Mouse (Mus musculus) adrenal gland, postnatal 14 days (tissue): Measurements from ENCODE around the gene Ism1. TPM values are rescaled to one million over a fixed set of nuclear protein-coding genes. Genes with fewer than 3 reads are reported as not detected.
A peak's percentile ranks its signal among the peaks of the same experiment; 100 is the strongest.

Experiments used
- DNase-seq: peaks from one replicate; pipeline ENCODE4 v3.0.0; 2021; ENCODE audit warnings: mixed read lengths
- total RNA-seq: library from RNA; stranded (reverse); gene quantifications from 2 replicates; pipeline ENCODE4 v1.2.3, GENCODE M21; 2021

Ism1 gene
- total RNA-seq, 1 experiment from 2014 or later: 35.5 TPM

DNA sequence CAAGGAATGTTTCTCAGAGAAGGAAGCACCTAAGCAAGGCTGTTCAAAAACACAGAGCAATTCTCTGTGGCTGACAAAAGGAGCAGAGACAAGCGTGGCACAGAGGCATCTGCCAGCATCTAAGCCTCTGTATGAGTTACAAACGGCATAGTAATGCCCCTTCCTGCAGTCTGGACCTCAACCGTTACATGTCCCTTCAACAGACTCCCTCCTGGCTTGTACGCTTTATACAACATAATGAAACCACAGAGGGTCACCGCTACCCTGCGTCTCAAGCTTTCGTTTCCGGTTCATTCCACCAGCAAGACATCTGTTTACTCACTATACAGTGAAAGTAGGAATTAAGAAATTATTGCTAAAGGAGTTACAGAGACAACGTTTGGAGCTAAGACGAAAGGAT is 34.1 kb downstream of the Ism1 start:
- DNase-seq: no peak

DNA sequence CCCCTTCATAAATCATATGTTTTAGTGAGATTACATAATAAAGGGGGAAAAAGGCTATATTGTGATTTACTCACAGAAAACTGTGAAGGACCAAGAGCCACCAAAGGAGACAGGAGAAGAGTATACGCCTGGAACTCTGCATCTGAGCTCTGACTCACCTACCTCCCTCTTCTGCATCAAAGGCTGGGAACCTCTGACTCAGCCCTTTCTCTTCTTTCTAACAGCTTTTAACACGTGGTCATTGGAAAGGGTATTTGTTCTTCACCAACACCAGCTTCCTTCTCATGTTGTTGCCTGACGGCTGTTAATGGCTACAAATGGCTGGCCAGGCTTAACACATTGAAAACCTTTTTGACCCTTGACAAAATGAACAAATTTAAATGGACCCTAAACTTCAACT is 36.2 kb downstream of the Ism1 start:
- no peak for DNase-seq

DNA sequence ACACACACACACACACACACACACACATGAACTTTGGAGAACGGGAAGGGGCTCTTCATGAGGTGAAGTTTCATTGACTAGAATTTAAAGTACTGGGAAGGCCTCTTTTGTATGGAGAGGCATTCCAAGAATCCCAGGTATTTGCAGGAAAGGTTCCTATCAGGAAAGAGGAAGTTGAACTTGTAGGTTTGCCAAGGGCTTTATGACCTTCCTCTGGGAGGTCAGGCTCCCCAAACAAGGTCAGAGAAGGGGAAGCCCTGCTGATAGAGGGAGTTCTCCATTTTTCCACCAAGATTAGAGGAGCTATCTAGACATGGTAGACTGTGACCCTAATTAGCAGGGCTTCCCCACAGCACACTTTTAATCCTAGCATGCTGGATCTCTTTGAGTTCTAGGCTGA is 39.8 kb downstream of the Ism1 start:
- DNase-seq: no peak

DNA sequence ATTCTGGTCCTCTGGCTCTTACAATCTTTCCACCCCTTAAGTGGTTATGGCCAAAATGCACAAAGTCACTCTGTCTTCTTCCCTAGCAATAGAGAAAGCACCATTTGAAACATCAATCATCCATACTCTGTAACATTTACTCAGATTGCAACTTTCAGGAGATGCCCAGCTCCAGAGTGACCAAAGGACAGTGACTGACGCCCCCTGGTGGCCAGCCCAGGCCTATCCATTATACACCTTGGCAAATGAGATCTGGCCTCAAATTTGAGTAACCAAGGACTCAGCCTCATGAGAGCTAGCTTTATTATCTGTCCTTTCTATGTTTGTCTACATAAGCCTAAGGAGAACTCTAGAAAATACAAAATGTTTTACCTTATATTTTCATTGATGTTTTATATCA is 44.7 kb downstream of the Ism1 start:
- peak; percentile 90 for DNase-seq

DNA sequence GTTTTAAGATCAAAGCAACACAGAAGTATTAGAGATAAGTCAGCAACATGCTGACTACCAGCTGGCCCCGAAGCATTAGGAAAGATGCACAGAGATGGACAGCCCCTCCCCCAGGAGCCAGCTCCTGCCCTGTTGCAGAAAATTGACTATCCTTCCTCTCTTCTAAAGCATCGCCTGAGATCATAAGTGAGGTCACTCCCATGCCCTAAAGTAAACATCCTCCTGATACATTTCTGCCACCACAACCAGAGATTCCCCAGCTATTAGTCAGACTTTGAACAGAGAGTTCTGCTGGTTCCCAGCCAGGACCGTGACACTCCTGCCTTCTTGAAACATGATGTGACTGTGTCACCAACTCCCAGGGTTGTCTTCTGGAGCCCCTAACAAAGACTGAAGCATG is 45.3 kb downstream of the Ism1 start:
- DNase-seq: peak; percentile 77

DNA sequence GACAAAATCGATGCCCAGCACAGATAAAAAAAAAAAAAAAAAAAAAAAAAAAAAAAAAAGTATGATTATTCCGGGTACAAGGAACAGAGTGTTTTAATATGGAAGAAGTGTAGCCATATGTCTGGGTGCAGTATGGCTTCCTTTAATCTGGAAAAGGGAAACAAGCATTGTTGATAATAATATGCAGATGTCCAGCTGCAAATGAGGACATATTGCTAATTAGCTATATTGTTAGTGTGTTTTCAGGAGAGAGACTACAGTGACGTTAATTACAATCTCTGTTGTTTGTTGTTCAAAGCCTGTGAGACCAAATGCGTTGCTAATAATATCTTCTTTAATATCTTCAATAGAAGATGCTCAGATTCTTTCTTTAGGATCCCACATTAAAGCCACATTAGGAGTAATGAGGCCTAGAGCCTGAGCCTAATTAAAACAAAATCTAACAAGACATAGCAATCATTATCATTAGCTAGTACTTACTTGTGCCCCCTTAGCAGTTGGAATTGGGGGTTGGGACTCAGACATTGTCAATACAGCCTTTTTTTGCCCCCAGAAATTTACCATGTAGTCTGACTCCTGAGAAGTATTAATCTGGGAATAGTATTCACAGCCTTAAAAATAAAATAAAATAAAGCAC is 46.3 kb downstream of the Ism1 start:
- no peak for DNase-seq

DNA sequence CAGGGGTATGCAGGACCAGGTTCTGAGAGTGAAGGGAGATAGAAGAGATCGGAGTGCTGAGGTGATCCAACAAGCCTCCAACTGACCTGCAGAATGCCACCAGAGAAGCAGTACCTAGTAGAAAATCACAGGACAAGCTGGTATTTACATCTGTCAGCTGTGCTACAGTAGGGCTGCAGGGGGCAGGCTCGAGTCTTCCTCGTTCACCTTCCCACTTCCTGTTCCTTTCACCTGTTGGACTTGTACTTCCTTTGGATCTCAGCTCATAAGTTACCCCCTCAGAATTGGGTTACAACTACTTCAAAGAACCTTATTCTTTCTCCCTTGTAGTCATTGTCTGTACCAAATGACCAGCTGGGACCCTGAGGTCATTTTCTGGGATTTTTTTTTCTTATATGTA is 47.4 kb downstream of the Ism1 start:
- no peak for DNase-seq

DNA sequence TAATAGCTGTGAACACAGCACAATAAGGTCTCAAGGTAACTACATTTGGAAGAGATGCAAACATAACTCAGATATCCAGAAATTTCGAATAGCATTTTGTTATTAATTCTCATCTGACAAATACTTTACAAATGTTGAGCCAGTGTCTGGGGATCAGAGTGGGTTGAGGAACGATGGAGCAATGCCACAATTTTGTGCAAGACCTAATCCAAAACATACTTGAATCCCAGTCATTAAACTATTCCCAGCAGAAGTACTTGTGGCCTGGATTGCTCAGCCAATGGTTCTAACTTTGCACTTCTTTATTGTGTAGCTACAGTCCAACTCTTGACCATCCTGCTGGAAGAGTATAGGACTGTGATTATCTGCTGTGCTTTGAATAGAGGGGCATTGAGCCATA is 50.1 kb downstream of the Ism1 start:
- no peak for DNase-seq

DNA sequence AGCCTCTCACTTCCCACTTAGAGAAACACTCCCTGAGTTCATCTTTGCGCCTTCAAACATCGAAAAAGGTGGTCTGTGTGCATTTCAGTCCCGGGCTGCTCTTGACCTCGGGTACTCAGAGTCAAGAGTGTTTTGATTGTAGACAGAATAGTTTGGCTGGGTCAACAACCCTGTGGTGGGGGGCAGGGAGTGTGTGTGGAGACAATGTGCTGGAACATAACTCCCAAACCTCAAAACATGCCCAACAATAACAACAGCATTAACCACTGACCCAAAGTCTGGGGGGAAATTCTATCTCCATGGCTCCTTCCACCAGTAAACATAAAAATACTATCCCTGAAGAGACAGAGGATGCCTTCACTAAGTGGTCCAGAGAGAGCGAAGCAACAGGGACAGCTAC is 51.4 kb downstream of the Ism1 start:
- DNase-seq: no peak

DNA sequence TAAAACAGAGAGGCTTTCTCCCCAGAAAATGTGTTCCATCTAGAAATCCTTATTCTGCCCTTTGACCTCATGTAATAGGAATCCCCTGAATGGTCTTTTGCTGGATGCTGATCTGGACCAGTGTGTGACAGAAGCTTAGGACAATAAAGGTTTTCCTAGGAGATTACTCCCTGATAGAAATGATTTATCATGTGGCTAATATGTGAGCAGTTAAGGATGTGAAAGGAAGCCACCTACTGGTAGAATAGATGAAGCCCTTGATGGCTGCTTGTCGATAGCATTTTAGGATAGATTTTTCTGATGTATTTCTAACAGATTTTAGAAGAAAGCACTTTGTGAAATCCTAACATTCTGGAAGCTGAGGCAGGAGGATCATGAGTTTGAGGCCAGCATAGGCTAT is 64.4 kb downstream of the Ism1 start:
- DNase-seq: no peak

DNA sequence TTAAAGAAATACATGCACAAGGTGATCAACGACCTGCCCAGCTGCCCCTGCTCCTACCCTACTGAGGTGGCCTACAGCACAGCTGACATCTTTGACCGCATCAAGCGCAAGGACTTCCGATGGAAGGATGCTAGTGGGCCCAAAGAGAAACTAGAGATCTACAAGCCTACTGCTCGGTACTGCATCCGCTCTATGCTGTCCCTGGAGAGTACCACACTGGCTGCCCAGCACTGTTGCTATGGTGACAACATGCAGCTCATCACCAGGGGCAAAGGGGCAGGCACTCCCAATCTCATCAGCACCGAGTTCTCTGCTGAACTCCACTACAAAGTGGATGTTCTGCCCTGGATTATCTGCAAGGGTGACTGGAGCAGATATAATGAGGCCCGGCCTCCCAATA is 79.0 kb downstream of the Ism1 start:
- no peak for DNase-seq

DNA sequence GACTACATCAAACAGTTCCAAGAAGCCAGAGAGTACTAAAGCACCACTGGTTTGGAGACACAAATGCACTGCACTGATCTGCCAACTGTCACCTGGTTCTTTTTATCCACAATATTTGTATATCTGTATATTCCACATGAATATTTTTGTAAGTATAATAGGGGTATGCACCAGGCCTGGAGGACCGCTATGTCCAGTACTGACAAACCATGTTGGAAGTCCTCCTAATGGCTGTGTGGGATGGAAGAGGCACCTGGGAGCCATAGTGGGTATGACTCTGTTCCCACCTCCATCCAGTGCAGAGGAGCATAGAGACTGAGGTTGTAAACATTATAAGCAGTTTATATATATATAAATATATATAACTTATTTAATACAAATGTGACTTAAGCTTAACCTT is 79.5 kb downstream of the Ism1 start:
- no peak for DNase-seq

DNA sequence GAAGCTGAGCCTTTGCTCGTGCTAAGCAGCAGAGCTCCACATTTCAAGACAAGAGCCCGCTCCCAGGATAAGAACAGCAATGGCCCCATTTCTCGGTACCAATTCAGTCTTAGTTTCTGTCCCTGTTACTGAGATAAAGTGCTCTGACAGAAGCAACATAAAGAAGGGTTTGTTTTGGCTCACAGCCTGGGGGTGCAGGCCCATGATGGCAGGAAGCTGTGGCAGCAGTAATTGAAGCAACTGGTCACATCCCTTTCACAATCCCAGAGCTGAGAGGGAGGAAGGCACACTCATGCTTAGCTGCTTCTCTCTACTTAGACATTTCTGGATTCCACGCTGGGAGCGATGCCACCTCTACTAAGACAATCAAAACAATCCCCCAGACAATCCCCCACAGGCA is 86.4 kb downstream of the Ism1 start:
- DNase-seq: no peak

DNA sequence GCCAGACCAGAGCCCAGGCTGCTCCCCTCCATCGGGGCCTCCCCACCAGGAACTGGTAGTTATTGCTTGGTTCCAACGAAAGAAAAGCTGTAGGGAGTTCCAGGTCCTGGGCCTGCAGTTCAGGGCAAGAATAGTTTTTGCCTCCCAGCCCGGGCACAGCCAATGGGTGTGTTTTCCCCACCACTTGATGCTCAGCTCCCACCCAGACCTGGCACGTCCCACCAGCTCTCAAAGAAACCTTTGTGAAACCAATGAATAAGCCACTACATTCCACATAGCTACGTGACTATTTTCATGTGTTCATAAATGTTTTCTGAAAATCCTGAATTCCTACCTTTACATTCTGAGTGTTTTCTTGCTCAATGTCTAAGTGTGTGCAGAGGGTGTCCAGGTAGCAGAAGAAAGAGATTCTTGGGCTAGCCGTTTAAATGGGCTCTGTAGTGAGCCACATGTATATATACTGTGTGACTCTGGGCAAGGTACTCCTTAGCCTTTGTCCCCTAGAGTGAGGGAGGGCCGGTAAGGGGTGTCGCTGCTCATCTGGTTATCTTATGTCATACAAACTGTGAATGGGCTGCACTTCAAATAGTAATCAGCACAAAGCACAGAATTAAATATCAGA is 97.1 kb downstream of the Ism1 start:
- DNase-seq: no peak

DNA sequence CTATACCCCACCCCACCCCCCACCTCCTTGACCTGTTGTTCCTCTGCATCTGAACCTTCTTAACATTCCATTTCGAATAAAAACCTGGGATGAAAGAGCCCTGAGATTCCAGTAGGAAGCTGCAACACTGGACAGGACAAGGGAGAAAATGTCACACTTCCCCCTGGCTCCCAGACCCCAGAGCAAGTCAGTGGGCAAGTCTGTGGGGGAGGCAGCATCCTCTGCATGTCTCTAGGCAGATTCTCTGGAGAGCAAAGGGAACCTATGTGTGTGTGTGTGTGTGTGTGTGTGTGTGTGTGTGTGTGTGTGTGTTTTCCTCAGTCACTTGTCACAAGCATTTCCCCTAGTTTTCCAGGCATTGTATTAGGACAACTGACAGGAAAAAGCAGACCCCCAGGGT is 98.7 kb downstream of the Ism1 start:
- no peak for DNase-seq

DNA sequence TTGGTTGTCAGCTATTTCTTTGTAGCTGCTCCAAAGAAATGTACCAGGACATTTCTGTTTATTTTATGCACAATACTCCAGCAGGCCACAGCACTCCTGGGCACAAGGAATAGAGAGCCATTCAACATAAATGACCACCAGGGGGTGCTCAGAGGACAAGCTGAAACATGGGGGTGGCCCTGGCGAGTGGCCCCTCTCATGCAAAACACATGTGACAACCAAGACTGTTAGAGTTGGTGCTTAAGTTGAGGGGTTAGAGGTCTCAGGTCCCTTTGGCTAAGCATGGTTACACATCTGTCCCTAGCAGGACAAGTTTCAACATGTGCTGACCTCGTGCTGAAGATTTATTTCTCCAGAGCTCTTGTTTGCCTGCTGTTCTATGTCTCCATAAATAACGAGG is 100.3 kb downstream of the Ism1 start:
- DNase-seq: peak; percentile 63

DNA sequence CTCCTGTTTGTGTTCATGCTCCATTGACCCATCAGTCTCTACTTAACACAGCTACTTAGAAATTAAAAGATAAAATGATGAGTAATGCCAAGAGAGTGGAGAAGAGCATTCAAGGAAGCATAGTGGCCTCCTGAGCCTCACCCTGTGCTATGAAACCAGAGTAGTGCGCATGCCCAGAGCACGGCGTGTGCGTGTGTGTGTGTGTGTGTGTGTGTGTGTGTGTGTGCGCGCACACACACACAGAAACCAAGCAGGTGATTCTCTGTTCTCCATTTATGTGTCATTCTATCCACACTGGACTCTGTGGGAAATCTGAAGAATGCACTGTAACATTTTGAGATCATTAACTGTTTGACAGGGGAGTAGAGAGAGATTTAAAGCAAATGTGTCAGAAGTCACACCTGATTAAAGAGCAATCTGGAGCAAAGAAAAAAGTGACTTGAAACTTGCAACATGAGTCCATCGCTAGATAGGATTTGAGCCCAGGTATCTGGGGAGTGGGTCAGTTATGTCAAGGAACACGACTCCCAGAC is 105.4 kb downstream of the Ism1 start:
- DNase-seq: no peak

DNA sequence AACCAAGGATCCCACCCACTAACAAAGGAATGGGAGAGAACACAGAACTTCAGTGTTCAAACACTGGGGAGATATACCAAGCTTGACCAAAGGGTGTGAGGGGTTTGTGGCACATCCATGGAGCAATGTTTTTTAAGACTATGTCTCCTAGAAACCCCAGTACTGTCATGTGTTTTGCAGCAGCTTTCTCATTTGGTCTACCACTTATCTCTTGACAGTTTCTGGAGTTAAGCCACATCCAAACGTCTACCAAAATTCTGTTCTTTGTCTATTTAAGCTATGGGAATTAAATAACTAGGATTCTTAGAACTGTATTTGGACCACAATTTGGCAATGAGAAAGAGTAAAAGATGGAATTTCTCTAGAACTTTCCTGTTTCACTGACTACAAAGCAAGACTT is 106.5 kb downstream of the Ism1 start:
- DNase-seq: no peak

DNA sequence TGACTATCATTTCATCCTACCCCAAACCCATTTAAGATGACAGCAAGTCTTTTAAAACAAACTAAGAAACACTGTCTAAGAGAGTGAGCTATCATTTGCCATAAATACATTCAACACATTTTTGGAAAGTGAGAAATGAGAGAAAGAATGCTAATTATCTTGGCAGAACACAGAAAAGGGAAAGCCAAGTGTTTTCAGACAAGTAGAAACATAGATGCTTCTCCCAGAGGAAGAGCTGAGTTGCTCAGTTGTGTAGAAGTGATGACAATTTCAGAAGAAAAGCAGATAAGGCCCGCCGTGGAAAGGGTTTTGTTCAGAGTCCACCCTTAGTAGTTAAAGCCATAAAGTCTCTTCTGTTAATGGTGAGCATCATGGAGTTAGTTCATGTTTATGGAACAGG is 107.0 kb downstream of the Ism1 start:
- DNase-seq: no peak

DNA sequence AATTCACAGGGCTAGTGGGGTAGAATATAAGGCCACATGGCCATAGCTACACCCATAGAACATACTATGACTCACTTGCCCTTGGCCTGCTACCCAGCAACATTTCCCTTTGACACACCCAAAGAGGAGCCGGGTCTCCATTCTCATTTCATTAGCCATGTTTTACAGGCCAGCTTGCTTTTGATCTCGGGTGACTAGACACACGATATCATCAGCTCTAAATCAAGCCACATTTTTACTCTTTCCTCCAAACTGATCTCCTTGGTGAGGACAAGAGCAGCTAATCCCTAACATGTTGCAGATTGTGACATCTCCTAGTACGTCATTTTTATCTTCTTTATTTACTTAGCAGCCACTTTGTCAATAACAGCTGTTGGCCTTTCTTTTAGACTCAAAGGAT is 110.7 kb downstream of the Ism1 start:
- DNase-seq: no peak

DNA sequence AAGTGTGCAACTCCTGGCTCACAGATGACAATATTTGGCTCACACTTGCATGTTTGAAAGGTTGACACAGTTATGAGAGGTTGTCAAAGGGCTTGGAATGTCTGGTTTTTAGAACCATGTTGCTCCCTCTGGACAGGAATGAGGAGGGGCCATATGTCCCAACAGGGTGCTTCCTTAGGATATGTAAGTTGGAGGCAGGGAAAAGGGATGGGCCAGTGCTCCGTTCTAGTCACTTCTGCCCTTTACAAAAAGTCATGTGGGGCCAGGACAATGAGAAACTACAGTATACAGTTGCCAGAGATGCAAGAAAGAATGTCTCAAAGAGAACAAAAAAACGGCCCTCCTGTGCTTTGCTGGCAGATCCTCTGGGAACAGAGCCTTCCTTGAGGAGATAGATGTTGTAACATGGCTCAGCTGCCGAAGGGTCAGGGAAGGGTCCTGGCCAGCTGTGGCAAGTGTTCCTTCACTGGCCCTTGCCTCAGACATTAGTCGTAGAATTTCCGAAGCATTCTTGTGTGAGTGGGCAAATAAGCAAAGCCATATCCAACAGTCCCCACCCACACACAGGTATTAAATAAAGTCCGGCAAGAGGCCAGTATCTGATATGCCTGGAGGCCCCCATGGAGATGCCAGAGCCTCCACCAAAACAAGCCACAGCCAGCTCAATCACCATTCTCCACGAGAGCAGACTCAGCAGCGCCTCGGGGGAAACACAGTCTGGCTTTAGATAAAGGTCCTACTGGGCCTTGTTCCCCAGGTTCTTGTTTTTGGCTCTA is 114.6 kb downstream of the Ism1 start:
- peak; percentile 23 for DNase-seq

DNA sequence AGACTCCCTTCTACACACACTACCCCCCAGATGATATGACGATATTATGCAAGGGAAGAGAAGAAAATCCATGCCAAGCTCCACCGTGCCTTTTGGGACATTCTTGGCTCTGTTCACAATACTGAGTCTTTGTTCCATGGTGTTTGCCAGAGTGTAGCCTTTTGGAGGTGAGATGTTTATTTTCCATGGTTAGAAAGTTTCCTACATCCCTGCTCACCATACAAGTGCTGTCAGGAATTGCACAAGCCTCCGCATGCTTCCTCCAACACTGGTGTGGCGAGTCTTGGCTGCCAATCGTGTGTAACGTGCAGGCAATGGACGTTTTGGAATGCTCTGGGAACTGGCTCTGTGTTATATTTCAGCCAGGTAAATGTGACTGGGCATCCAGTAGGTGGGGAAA is 126.1 kb downstream of the Ism1 start:
- peak; percentile 8 for DNase-seq

DNA sequence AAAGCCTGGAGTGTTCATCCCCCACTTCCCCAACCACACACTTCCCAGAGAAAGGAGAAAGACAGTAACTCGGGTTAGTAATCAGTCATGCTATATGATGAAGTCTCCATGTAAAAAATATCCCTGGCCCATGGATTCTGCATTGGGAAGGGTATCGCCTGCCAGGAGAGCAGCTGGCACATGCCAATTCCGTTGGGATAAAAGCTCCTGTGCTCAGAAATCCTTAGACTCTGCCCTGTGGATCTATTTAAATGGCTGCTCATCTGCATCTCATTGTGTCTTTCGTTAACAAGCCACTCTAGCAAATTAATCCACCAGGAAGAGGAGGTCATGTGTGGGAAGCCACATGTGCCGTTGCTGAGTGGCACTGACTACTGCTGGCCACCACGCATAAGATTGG is 129.9 kb downstream of the Ism1 start:
- no peak for DNase-seq
